Mouse (Mus musculus): ENCODE measurements around the gene Peli2.

DNA sequence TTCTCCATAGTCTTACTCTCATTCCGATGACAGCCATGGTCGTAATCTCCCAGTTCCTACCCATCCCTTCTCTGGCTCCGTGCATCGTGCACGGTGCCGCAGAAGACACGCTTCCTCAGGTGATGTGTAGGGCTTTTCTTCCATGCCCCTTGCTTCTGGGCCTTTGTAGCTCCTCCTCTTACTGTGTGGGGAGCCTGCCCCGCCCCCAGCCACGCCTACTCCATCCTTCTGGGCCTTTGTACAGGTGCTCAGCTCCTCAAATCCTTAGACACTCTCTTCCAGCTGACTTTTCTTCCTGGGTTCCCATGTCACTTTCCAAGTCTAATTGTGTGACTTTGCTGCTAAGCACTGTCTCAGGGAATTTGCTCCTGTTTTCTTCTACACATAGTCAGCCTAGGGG, 28.7 kb downstream of the Peli2 start:
- no peak for TF ChIP-seq EP300 (IDR thresholded peaks at IDR 0.05)
- TF ChIP-seq CTCF (IDR thresholded peaks at IDR 0.05) = no peak
